Mouse (Mus musculus) intestine, embryonic 16.5 days (tissue): ENCODE data around the gene Cachd1. TPM values are rescaled to one million over a fixed set of nuclear protein-coding genes. Genes with fewer than 3 reads are reported as not detected.

Source experiments
- ATAC-seq: fragments of 200-750 bp; cut with Nextera tagmentation; 2 replicates; pipeline ENCODE4 v1.8.0; 2017; ENCODE audit warnings: moderate TSS enrichment, moderate library complexity
- H3K27ac ChIP-seq: fragments of 300-500 bp; sonication (generic); 2 replicates; pipeline ENCODE4 v1.5.1; 2014; ENCODE audit warnings: mild to moderate bottlenecking, low read length
- H3K27me3 ChIP-seq: fragments of 300-500 bp; sonication (generic); replicated peaks from 2 replicates; pipeline ENCODE4 v1.6.1; 2014; ENCODE audit warnings: low read length, control low read depth, mixed read lengths; ENCODE audit not compliant: control insufficient read depth, insufficient read depth
- H3K36me3 ChIP-seq: fragments of 300-500 bp; sonication (generic); 2 replicates; pipeline ENCODE4 v1.6.1; 2014; ENCODE audit warnings: low read length, control low read depth; ENCODE audit not compliant: control insufficient read depth, insufficient read depth
- H3K4me1 ChIP-seq: fragments of 300-500 bp; sonication (generic); 2 replicates; pipeline ENCODE4 v1.6.1; 2014; ENCODE audit warnings: low read length, control low read depth, mixed read lengths; ENCODE audit not compliant: control insufficient read depth, insufficient read depth
- H3K4me2 ChIP-seq: fragments of 300-500 bp; sonication (generic); 2 replicates; pipeline ENCODE4 v1.6.1; 2014; ENCODE audit warnings: low read depth, low read length, control low read depth
- H3K4me3 ChIP-seq: fragments of 300-500 bp; sonication (generic); 2 replicates; pipeline ENCODE4 v1.5.1; 2014; ENCODE audit warnings: mild to moderate bottlenecking, low read length
- H3K9ac ChIP-seq: fragments of 300-500 bp; sonication (generic); 2 replicates; pipeline ENCODE4 v1.6.1; 2014; ENCODE audit warnings: low read depth, low read length
- H3K9me3 ChIP-seq: fragments of 300-500 bp; sonication (generic); 2 replicates; pipeline ENCODE4 v1.6.1; 2016; ENCODE audit warnings: low read length, control low read depth; ENCODE audit not compliant: control insufficient read depth
- WGBS: fragments of 180-500 bp; shearing (Covaris S2); extraction: QIAGEN DNeasy Blood & Tissue Kit; methylation state at CpG from one replicate; pipeline ENCODE4 v1.1.7; 2014; 5-methylcytosine and 5-hydroxymethylcytosine counted together
- polyA plus RNA-seq: library from polyadenylated mRNA; unstranded; fragments of >200 nt; fragmentation: Nextera tagmentation; extraction: Ambion mirVana; gene quantifications from 2 replicates; pipeline ENCODE4 v1.2.1, GENCODE M21; 2015

Cachd1 gene
- polyA plus RNA-seq, 1 experiment from 2014 or later, result 7.8 TPM

DNA sequence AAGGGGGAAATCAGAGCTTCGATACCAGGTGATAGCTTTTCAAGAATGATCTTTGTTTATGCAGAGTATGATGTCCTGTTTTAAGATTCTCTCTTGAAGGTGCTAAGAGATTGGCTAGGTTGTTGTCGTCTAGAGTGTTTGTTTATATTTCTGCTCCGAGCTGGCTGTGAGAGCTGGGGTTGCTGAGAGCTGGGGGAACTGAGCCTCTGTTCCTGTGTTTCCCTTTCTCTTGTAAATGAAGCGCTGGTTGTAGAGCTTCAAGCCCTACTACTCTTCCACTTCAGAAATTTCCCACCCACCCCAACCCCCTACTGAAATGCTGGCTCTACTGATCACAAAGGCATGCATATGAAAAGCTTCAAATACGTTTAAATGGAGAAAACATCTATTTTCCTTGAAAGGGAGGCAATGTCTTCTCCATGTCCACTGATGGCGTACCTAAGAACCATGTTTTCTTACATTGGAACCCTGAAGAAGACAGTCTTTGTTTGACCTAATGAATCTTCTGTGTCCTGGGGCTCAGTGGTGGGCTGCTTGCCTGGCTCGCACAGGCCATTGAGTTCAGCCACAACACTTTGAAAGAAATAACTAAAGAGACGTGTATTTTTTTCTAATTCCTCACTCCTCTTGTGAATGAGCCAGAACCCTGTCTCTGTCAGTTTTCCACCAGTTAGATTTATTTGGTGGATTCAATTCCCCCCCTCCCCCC lies 35.5 kb downstream of the Cachd1 start:
- H3K9ac ChIP-seq, result no peak overlapping the region
- peaks cover 16% of the 10 kb centered on the region for H3K4me1 ChIP-seq
- H3K36me3 ChIP-seq, result no peaks in the 10 kb centered on the region
- H3K4me2 ChIP-seq, result no peak overlapping the region
- no peak overlapping the region for H3K4me3 ChIP-seq
- WGBS, result 49% methylated on average over 8 of the region's 8 CpGs
- no peak for ATAC-seq
- peak overlapping the region; percentile 33; the same call in 1 of the 2 replicates for H3K27ac ChIP-seq
- H3K27me3 ChIP-seq, result no peaks in the 10 kb centered on the region
- H3K9me3 ChIP-seq, result no peaks in the 10 kb centered on the region

DNA sequence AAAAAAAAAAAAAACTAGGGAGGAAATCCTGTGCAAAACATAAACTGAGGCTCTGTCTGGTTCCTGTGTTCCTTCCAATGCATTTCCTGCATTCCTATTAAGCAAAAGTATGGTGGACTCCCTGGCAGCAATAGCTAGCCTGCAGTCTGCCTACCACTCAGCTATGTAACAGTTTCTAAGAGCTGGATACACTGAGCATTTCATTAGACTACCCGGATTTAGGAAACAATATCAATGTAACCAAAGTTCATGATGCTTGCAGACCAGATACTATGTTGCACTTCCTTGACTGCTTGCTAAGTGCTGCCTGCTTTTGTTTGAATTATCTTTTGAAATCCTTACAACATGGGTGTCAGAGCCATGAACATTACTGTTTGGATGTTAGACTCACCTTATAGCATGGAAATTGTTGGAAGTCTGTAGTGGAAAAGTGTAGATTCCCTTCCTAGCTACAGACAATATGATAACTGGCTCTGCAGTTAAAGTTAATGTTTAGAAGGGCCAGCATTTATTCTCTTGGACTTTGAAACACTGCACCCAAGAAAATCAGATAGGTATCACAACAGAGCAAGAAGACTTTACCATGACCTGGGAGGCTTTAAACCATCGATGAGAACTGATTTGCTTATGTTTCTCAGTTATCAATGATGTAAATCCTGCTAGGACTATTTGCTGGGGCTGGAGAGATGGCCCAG lies 37.4 kb downstream of the Cachd1 start:
- Histone ChIP-seq H3K27ac (peak overlapping the region; percentile 87), H3K36me3 (no peaks in the 10 kb centered on the region), H3K4me1 (peaks cover 16% of the 10 kb centered on the region), H3K4me2 (peak overlapping the region; percentile 29), H3K4me3 (no peak overlapping the region), H3K9ac (no peak overlapping the region), H3K27me3 (no peaks in the 10 kb centered on the region), H3K9me3 (no peaks in the 10 kb centered on the region)
- WGBS, result 54% methylated on average over 2 of the region's 2 CpGs
- peak; percentile 84 for ATAC-seq

- H3K27ac ChIP-seq, result no peak overlapping the region
- H3K9ac ChIP-seq, result no peak overlapping the region
- H3K27me3 ChIP-seq, result no peaks in the 10 kb centered on the region
- no peaks in the 10 kb centered on the region for H3K36me3 ChIP-seq
- ATAC-seq, result no peak
- 84% methylated on average over 3 of the region's 3 CpGs for WGBS
- no peak overlapping the region for H3K4me3 ChIP-seq
- peaks cover 11% of the 10 kb centered on the region for H3K4me1 ChIP-seq
- H3K4me2 ChIP-seq, result no peak overlapping the region
- H3K9me3 ChIP-seq, result no peaks in the 10 kb centered on the region
Observed at GRCm38 (mm10) chr4:100819238-100819637, 42.8 kb downstream of the Cachd1 start.

- H3K9me3 ChIP-seq, result no peaks in the 10 kb centered on the region
- H3K27me3 ChIP-seq, result no peaks in the 10 kb centered on the region
- ATAC-seq, result no peak
- H3K27ac ChIP-seq, result no peak overlapping the region
- no peak overlapping the region for H3K4me2 ChIP-seq
- 66% methylated on average over 7 of the region's 7 CpGs for WGBS
- H3K9ac ChIP-seq, result no peak overlapping the region
- peaks cover 12% of the 10 kb centered on the region for H3K4me1 ChIP-seq
- no peak overlapping the region for H3K4me3 ChIP-seq
- no peaks in the 10 kb centered on the region for H3K36me3 ChIP-seq
Observed at GRCm38 (mm10) chr4:100822526-100822925, 46.1 kb downstream of the Cachd1 start.

- Histone ChIP-seq H3K36me3 (no peaks in the 10 kb centered on the region), H3K4me3 (no peak overlapping the region), H3K27me3 (no peaks in the 10 kb centered on the region), H3K9me3 (no peaks in the 10 kb centered on the region), H3K9ac (no peak overlapping the region), H3K4me2 (no peak overlapping the region), H3K27ac (no peak overlapping the region), H3K4me1 (peaks cover 25% of the 10 kb centered on the region)
- ATAC-seq, result no peak; the same call in 1 of the 2 replicates
- 18% methylated on average over 5 of the region's 5 CpGs for WGBS
Observed at GRCm38 (mm10) chr4:100827374-100827773, 50.9 kb downstream of the Cachd1 start.

GRCm38 (mm10) chr4:100828737-100829136 lies 52.3 kb downstream of the Cachd1 start:
- no peaks in the 10 kb centered on the region for H3K36me3 ChIP-seq
- no peak overlapping the region for H3K4me2 ChIP-seq
- peak; percentile 54; the same call in 1 of the 2 replicates for ATAC-seq
- 9% methylated on average over 10 of the region's 10 CpGs for WGBS
- no peak overlapping the region for H3K9ac ChIP-seq
- no peak overlapping the region; the same call in 1 of the 2 replicates for H3K27ac ChIP-seq
- H3K4me1 ChIP-seq, result peaks cover 20% of the 10 kb centered on the region
- H3K4me3 ChIP-seq, result no peak overlapping the region
- no peaks in the 10 kb centered on the region for H3K9me3 ChIP-seq
- H3K27me3 ChIP-seq, result no peaks in the 10 kb centered on the region

DNA sequence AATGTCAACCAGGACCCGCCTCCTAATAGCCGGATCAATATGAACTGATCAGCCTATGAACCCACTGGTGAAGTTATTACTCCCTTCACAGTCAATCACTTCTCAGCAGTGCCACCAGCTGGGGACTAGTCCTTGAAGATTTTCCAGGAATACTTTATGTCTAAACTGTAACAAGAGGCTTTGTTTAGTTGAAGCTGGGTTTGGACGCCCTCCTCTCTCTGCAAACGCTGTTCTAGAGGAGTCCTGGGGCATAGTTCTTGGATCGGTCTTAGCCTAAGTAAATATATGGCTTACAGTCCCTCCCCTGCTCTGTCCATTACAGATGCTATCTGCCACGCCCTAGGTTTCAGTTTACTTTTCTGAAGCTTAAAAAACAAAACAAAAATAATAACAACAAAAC lies 60.7 kb downstream of the Cachd1 start:
- Histone ChIP-seq H3K4me3 (no peak overlapping the region), H3K27ac (no peak overlapping the region), H3K4me2 (no peak overlapping the region), H3K4me1 (peaks cover 13% of the 10 kb centered on the region; the same call in 1 of the 2 replicates), H3K27me3 (no peaks in the 10 kb centered on the region), H3K9me3 (no peaks in the 10 kb centered on the region), H3K9ac (no peak overlapping the region), H3K36me3 (no peaks in the 10 kb centered on the region)
- 45% methylated on average over 6 of the region's 6 CpGs for WGBS
- no peak for ATAC-seq

- Histone ChIP-seq H3K36me3 (no peaks in the 10 kb centered on the region), H3K9ac (no peak overlapping the region), H3K27me3 (no peaks in the 10 kb centered on the region), H3K4me2 (no peak overlapping the region), H3K4me1 (peaks cover 6% of the 10 kb centered on the region; the same call in 1 of the 2 replicates), H3K27ac (no peak overlapping the region), H3K4me3 (no peak overlapping the region), H3K9me3 (no peaks in the 10 kb centered on the region)
- ATAC-seq, result no peak
- 44% methylated on average over 5 of the region's 5 CpGs for WGBS
Observed at GRCm38 (mm10) chr4:100842629-100843028, 66.2 kb downstream of the Cachd1 start.

DNA sequence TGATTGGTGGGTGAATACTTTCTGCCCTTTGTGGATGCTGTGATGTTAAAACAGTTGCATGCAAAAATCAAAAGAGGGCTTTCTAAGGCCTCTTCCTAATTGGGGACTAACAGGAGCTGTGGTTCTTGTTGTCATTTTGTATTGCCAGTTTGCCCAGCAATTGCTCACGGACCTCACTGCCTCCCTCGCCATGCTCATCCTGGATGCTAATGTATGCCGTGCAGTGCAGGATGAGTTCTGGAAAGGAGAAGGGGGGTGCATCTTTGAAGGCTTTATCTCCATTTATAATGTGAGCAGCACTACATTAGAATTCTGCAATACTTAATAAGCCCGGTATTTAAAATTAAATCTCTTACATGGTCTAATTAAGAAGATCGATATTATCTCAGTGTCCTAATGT lies 66.6 kb downstream of the Cachd1 start:
- no peak overlapping the region for H3K27ac ChIP-seq
- no peaks in the 10 kb centered on the region for H3K27me3 ChIP-seq
- no peak overlapping the region for H3K4me3 ChIP-seq
- no peaks in the 10 kb centered on the region for H3K36me3 ChIP-seq
- ATAC-seq, result no peak
- 77% methylated on average over 5 of the region's 5 CpGs for WGBS
- no peak overlapping the region for H3K4me2 ChIP-seq
- H3K9me3 ChIP-seq, result no peaks in the 10 kb centered on the region
- no peak overlapping the region for H3K9ac ChIP-seq
- H3K4me1 ChIP-seq, result peaks cover 6% of the 10 kb centered on the region; the same call in 1 of the 2 replicates
